Mouse (Mus musculus) adrenal gland, postnatal 36 days (tissue): ENCODE measurements at regions not wholly inside any gene's neighbourhood (a gene's known extent, or its start where the extent isn't known, plus 50 kb on each side); places are given as distances from the start of the nearest gene placed in this dataset.

Experiments
- DNase-seq, 2 experiments: peaks; one replicate each; pipeline ENCODE4 v3.0.0; 2021; ENCODE audit warnings: mixed read lengths in 1 of 2

DNA sequence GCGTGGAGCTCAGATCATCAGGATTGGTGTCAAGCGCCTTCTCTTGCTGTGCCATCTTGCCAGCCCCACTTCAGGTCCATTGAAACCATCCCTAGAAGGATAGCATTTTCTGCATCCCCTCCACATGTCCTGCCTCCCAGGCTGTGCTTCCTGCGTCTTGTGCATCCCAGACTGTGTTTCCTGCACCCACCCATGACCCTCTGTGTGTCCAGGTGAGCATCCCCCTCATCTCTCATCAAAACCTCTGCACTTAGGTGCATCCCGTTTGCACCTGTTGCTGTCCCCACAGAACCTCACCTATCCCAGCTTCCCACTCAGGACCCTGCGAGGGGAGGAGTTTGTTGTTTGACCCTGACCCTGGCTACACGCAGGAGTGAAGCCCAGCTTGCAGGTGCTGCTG lies 251.8 kb upstream of the Kcnab2 start:
- DNase-seq = no peak

DNA sequence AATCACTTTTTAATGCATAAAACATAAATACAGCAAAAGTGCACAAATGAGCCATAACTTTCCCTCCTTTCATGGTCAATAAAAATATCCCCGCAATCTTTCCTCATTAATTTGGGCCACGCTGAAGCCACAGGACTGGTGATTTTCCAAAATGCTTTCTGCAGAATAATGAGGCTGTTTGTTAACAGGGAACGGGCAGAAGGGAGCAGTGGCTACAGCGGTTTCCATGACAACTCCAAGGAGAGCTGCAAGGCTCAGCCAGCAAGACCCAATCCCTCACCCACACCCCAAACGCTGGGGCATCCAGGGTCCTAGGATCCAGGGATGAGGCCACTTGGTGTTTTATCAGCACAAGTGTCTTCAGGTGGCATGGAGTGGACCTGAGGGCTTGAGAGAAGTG lies 248.2 kb upstream of the Kcnab2 start:
- DNase-seq = no peak

DNA sequence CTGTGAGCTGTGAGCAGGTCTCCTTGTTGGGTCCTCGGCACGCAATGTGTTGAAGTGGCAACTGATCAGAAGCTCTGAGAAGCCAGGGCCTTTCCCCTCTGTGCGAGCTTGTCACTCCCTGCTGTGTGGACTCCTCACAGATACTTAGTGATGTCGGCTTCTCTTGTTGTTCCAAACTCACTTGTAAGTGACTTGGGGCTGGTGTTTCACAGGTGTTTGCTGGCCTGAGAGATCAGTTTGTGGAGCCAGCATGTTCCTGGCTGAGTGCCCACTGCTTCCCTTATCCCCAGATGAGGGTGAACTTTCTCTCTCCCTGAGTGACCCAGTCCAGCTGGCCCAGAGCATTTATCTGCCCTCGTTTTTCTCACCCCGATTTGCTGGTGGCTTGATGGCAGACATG lies 247.8 kb upstream of the Kcnab2 start:
- DNase-seq = no peak

DNA sequence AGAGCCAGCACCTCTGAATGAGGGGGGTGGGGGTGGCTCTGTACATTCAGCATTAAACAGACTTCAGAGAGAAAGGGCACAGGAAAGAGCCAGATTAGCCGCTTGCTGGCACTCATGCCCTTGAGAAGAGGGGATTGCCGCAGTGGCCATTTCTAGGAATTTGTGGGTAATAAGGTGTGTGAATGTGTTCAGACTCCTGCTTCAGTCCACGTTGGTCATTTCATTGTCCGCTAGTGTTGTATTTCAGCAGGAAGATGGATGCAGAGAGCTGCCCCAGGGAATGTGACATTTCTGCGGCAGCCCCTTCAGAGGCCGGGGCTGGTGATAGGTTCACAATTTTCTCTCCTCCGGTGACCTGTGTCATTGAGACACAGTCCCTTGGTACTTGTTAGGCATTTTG lies 247.1 kb upstream of the Kcnab2 start:
- no peak for DNase-seq

DNA sequence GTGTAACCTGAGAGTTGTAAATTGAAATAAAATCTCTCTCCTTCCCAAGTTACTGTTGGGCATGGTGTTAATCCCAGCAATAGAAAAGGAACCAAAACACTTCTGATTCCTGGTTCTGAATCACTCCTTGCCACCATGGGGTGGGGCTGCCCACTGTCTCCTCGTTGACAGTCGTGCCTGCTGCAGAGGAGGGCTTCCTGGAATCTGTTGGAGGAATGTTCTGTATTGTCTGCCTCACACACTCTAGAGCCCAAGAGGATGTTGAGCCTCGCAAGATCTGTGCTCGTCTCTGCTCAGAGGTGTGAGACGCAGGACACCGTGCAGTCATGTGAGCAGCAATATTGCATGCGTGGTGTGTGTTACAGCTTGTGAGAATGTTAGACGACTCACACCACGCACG lies 246.4 kb upstream of the Kcnab2 start:
- no peak for DNase-seq

DNA sequence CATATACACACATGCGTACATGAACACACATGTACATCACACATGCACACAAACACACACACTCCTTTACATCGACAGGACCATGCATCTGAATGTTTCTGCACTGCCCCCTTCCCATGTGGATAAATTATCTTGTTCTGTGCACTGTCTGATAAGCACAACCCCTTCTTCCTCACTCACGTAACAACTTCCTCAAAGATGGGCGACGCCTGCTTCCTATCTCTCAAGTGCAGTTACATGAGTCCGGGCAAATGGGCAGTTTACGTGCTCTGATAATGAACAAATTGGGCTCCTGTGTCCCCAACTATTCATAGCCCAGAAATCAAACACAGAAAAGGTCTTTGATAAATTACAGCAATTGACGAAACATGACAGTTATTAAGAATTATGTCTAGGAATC lies 242.9 kb upstream of the Kcnab2 start:
- DNase-seq = no peak

DNA sequence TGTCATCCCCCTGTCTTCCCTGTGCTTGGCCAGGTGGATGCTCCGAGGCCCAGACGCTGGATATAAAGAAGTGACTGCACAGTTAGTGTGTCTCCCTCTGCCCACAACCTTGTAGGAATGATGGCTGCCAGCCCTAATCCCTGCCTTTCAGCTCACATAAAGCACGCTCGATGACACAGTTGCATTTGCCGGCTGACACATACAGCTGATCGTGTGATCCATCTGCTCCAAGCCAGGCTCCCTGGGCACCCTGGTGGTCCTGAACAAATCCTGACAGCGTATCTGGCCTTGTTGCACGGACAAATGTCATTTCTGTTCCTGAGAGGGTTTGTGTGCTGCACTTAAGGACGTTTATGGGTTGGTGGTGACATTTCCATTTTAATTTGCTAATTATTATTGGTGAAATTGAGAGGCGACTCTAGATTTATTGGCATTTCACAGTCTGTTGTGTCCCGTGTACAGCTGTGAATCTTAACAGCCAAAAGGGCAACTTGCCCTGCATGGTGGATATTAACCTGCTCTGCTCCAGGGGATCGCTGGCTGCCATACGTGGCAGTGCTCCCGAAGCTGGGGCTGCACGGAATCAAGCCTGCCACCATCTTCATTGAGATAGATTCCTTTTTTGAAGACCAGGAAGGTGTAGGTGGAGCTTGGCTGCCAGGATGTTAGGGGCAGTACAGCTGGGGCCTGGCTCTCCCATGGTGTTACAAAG lies 241.9 kb upstream of the Kcnab2 start:
- DNase-seq = no peak

DNA sequence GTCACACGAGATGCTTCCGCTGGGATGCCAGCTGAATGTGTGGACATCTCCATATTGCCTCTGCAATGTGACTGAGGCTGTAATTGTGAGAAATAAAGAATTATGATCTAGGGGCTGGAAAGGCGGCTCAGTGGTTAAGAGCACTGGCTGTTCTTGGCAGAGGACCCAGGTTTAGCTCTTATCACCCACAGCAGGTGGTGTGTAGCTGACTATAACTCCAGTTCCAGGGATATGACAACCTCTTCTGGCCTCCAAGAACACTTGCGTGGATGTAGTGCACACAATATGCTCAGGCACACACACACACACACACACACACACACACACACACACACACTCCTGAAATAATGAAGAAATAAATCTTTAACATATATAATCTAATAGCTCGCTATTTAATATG lies 232.7 kb upstream of the Kcnab2 start:
- DNase-seq = no peak

DNA sequence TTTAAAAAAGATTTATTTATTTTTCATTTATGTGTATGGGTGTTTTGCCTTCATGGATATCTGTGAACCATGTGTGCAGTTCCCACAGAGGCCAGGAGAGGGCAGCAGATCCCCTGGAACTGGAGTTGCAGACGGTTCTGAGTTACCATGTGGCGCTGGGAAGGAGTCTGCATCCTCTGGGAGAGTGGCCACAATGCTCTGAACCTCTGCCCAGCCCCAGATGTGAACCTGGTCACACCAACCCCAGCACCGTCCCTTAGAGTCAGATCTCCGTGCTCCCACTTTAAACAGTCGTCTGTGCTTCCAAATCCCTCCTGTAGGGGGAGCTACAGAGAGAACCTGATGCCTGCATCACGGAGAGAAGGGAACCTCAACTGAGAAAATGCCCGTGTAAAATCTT lies 222.5 kb upstream of the Kcnab2 start:
- peak in 1 of 2 experiments; percentile 7 for DNase-seq

DNA sequence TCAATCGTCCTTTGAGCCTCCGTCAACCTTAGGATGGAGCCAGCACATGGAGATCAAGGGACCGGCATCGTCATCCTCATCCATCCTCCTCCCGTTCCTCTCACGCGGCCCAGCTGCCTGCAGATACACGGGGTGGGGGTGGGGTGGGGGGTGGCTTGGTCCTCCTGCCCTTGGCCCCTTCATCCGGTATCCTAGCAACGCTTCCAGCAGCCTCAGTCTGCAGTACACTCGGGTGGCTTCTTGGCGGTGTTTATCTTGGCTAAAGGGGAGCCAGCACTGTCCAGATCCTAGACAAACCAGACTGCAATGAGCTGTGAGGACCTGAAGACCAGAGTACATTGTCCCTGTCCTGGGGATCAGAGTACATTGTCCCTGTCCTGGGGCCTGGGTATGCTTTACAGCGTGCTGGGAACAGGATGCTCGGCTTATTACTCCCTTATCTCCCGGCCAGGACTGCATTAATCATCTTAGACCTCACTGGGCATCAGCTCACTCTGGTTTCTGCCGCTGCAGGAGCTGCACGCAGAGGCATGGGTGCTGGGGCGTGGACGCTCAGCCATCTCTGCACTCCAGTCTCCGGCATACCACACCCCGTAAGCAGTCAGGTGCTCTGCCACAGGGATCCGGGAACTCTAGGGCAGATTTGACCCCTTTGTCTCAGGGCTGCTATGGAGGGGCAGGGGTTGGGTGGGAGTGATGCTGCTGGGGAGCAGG lies 219.7 kb upstream of the Kcnab2 start:
- DNase-seq = peak in 1 of 2 experiments; percentile 13

DNA sequence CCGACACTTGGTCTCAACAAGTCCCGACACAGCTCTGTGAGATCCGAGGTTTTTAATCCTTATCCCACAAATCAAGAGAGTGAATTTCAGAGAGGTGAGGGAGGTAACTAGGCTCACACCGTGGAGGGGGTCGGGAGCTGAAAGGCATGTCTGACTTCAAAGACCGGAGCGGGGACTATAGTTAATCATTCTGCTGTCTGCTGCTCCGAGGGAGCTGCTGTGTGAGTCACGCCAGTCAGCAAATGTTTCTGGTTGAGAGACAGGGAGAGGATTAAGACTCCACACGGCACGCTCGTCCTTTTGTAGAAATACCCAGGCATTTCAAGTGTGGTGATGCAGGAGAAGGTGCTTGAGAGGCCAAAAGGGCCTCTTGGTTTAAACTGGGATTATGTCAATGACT lies 214.1 kb upstream of the Kcnab2 start:
- no peak for DNase-seq

DNA sequence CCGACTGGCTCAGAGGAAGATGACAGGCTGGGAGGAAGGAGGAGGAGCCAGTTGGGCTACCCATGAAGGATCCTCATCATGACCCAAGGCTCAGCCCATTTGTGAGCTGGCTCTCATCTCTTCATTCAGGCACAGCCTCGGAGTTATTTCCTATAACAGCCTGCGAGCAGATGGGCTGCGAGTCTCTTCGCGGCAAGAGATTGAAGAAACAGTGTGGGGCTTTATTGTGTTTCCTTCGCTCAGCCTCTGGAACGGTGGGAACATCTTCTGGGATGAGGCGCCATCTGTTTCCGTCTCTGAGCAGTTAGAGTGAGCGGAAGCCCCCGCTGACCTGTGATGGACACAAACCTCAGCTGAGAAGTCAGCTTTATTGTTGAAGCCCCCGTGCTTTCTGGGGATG lies 213.6 kb upstream of the Kcnab2 start:
- DNase-seq = no peak

DNA sequence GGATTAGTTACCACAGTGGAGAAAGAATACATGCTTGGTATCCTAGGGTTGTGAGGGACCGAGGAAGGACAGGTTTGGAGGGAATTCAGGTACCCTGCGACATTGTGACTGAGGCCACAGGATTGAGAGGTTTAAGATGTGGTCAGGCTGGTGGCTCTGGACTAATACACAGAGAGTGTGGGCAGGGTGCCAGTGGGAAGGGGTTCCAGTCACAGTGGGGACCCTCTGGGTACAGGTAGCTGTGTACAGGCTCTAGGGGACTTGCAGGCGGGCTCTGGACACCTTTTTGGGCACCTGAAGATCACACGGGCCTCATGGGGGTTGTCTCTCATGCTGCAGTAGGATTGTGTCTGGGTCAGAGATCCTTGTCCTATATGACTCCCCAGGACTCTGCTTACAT lies 213.1 kb upstream of the Kcnab2 start:
- DNase-seq = no peak

DNA sequence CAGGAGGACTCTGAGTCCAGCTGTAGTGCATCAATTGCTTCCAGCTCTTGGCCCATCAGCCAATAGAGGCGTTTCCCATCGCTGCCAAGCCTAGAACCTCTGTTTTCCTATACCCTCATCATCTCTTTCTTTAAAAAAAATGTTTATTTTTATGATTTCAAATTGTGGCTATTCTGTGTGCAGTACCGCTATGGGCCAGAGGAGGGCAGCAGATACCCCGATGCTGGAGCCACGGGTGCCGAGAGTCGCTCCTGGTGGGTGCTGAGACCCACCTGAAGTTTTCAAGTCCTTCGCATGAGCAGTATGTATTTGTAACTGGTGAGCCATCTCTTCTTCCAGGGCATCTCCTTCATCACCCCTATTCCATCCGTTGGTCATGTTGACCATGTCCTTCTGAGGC lies 212.2 kb upstream of the Kcnab2 start:
- no peak for DNase-seq

DNA sequence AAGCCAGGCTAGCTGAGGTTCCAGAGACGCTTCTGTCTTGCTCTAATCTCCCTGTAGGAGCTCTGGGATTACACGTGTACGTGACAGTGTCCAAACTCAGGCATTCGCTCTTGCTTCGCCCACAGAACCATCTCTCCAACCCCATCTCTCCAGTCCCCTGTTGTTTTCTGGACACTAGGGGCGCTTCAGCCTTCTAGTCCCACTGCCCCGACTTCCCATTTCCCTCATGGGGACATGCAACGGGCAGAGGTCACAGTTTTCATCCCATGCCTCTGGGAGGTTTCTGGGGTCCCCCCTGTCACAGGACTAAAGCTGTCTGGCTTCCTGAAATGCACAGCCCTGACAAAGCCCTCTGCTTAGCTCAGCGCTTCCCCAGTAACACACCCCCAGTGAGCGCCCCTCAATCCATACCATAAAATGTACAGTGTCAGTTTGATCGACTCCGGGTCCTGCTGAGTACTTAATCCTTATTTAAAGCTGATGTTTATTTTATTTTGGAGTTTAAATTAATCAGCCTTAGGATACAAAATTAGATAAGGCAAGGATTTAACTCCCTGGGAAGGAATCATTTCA lies 208.9 kb upstream of the Kcnab2 start:
- DNase-seq = no peak

DNA sequence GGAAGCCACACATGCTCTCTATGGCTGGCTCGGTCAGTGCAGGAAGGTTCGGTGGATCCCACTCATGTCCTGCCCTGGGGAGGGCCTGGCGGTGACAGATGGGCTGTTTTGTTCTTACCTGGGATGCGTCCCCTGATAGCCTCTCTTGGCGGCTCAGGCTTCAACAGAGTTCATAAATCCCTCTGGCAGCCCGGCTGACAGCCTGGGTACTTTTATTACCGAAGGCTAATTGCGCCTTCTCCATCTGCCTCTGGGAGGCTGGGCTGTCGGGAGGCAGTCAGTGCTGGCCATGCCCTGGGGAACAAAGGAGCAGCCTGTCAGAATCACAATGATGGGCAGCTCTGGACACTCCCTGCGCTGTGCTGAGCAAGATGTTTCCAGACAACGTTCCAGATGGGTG lies 196.5 kb upstream of the Kcnab2 start:
- no peak for DNase-seq

DNA sequence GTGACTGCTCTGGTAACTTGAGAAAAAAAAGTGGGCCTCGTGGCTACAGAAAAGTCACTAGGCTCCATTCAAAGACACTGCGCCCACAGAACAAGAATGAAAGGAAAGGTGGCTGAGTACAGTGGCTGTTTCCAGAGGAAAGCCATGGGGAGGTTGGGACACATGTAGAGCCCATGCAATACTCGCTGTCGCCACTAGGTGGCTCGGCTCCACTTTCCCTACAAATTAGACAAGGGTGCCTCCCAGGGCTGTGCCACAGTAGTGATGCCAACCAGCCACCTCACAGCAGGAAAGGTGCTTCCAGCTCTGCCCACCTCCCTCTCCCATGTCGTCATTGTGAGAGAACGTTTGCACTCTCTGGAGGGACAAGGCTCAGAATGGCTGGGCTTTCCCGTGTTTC lies 185.8 kb upstream of the Kcnab2 start:
- DNase-seq = peak; percentile 20 to 29

DNA sequence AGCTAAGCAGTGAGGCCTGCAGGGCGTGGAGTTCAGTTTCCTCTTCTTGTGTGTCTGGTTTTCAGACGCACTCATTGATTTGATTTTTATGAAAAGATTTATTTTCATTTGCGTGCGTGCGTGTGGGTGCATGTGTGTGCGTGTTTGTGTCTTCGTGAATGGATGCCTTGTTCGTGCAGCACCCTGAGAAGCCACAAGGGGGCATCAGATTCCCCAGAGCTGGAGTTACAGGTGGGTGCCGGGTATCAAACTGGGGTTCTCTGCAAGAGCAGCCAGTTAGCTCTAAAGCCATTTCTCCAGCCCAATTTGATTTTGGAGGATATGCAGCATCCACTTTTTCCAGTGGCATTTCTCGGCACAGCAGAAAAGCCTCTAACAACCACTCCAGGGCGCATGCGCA lies 185.4 kb upstream of the Kcnab2 start:
- no peak for DNase-seq

DNA sequence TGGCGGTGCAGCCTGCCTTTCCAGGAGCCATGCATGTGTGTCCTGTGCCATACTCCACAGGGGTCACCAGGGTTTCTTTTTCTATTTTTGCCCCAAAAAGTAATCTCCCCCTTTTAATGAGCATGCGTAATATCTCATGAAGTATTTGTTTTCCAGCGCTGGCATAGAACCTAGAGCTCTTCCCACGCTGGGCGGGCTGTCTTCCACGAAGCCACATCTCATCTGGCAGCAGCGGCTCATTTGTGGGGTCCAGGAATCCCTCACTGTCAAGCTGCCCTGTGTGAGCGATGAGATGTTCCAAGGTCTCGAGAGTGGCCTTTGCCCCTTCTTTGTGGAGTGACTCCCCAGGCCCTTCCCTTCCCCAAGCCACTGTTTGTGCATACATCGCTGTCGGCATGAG lies 184.8 kb upstream of the Kcnab2 start:
- no peak for DNase-seq

DNA sequence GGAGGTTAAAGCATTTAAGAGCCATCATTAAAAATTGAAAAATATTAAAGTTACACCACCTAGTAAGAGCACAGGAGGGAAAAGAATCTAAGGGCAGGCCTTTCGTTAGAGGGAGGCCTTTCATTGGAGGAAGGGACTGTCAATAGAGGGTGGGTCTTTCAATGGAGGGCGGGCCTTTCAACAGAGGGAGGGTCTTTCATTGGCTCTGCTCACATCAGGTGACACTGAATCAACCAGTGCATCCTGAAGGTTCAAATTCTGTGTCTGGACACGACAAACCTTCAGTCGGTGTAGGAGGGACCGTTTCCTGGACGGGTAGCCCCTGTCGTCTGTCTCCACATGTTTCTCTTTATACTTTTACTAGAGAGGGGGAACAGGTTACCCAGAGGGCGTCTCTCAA lies 172.5 kb upstream of the Kcnab2 start:
- no peak for DNase-seq

DNA sequence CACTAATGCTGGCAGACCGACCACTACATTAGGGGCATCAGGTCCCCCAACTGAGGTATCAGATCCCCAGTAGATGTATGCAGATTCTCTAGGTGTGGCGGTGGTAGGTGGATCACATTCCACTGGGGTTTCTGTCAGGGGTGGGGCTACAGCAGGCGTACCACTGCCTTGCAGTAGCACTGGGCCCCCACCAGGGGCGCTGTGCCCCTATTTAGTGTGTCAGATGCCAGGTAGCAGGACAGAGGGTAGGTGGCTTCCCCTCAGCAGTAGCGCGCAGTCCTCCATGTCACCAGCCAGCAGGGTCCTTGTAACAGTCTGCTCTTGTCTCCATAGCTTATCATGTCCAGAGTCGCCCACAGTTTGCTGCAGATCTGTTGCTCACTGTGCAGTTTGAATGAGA lies 169.9 kb upstream of the Kcnab2 start:
- peak; percentile 22 to 48 for DNase-seq

DNA sequence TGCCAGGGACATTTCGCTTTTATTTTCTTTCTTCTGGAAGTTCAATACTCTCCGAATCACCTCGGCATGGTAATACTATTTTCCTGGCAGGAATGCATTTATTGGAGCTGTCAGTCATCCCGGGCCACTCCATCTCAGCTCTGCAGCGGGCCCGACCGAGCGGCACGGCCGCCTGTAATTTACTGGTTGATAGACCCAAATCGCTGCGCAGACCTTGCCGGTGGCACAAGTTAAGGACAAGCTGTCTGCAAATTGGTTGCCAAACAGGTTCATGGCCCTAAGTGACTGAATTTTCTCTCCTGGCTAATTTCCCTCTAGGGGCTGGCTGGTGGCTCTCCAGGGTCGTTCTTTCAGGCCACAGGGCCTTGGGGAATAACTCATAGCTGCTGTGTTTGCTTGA lies 169.4 kb upstream of the Kcnab2 start:
- no peak for DNase-seq

DNA sequence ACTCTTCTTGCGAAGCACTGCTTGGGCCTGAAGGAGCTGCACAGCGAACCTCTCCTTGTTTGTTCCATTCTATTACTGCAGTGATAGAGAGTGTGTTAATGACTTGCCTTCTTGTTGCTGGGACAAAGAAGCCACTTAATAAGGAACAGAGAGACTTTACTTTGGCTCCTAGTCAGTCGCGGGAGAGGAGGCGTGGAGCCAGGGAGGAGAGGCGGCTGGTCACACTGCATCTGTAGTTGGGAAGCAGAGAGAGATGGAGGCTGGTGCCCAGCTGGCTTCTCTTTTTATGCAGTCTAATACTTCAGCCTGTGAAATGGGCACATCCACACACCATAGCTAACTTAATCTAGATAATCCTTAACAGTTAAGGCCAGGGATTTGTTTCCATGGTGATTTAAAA lies 159.4 kb upstream of the Kcnab2 start:
- no peak for DNase-seq

DNA sequence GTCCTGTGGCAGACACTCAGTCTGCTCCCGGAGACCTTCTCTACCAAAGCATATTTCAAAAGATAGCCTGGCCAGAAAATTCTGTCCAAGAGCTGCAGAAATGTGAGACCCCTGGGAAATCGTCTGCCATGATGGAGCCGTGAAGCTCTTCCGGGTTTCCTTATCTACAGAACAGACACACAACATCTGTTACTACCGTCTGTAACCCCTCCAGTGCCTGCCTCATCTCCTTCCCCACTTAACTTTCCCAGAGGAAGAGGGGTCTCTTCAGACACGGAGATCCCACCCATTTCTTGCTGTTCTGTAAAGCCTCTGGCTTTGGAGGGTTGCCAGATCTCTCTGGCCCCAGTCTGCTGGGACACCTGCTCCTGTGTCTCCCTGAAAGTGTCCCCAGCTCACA lies 156.2 kb upstream of the Kcnab2 start:
- no peak for DNase-seq
